Mouse (Mus musculus): ENCODE data around the gene Nle1. TPM values are rescaled to one million over a fixed set of nuclear protein-coding genes. Genes with fewer than 3 reads are reported as not detected.
A peak's percentile ranks its signal among the peaks of the same experiment; 100 is the strongest.

The Nle1 gene
- polyA plus RNA-seq, 1 experiment from 2014 or later, result 28.5 TPM

GRCm38 (mm10) chr11:82865957-82866356 lies 42.3 kb downstream of the Nle1 start:
- Histone ChIP-seq H3K9me3 (replicated peaks; ENCODE audit: control insufficient read depth, low read length) (no peaks in the 10 kb centered on the region), H3K4me2 (ENCODE audit: low read depth, low read length) (no peak overlapping the region), H3K9ac (ENCODE audit: low read length) (no peak overlapping the region), H3K27me3 (ENCODE audit: control insufficient read depth, insufficient read depth, low read length) (no peaks in the 10 kb centered on the region), H3K4me3 (replicated peaks; ENCODE audit: low read length) (no peak overlapping the region), H3K36me3 (ENCODE audit: control insufficient read depth, insufficient read depth, low read length) (no peaks in the 10 kb centered on the region), H3K27ac (ENCODE audit: low read length) (no peak overlapping the region), H3K4me1 (ENCODE audit: control insufficient read depth, insufficient read depth, low read length) (peaks cover 16% of the 10 kb centered on the region; the same call in 1 of the 2 replicates)
- ATAC-seq (ENCODE audit: insufficient read depth, low FRiP score), result no peak
- WGBS, result 83% methylated on average over 10 of the region's 10 CpGs

- Histone ChIP-seq H3K27ac (ENCODE audit: low read length) (peak overlapping the region; percentile 72), H3K4me3 (replicated peaks; ENCODE audit: low read length) (no peak overlapping the region), H3K4me2 (ENCODE audit: low read depth, low read length) (no peak overlapping the region), H3K27me3 (ENCODE audit: control insufficient read depth, insufficient read depth, low read length) (no peaks in the 10 kb centered on the region), H3K36me3 (ENCODE audit: control insufficient read depth, insufficient read depth, low read length) (no peaks in the 10 kb centered on the region), H3K4me1 (ENCODE audit: control insufficient read depth, insufficient read depth, low read length) (peaks cover 19% of the 10 kb centered on the region; the same call in 1 of the 2 replicates), H3K9ac (ENCODE audit: low read length) (no peak overlapping the region), H3K9me3 (replicated peaks; ENCODE audit: control insufficient read depth, low read length) (no peaks in the 10 kb centered on the region)
- ATAC-seq (ENCODE audit: insufficient read depth, low FRiP score), result peak; percentile 77
- 37% methylated on average over 4 of the region's 4 CpGs for WGBS
Observed at GRCm38 (mm10) chr11:82863488-82863931, 44.7 kb downstream of the Nle1 start.

- H3K4me2 ChIP-seq (ENCODE audit: low read depth, low read length), result no peak overlapping the region
- H3K4me3 ChIP-seq (replicated peaks; ENCODE audit: low read length), result no peak overlapping the region
- H3K4me1 ChIP-seq (ENCODE audit: control insufficient read depth, insufficient read depth, low read length), result peaks cover 19% of the 10 kb centered on the region; the same call in 1 of the 2 replicates
- H3K9ac ChIP-seq (ENCODE audit: low read length), result no peak overlapping the region
- no peak overlapping the region for H3K27ac ChIP-seq (ENCODE audit: low read length)
- H3K9me3 ChIP-seq (replicated peaks; ENCODE audit: control insufficient read depth, low read length), result no peaks in the 10 kb centered on the region
- WGBS, result 76% methylated on average over 2 of the region's 2 CpGs
- H3K36me3 ChIP-seq (ENCODE audit: control insufficient read depth, insufficient read depth, low read length), result no peaks in the 10 kb centered on the region
- no peaks in the 10 kb centered on the region for H3K27me3 ChIP-seq (ENCODE audit: control insufficient read depth, insufficient read depth, low read length)
- no peak for ATAC-seq (ENCODE audit: insufficient read depth, low FRiP score)
Observed at GRCm38 (mm10) chr11:82863059-82863458, 45.2 kb downstream of the Nle1 start.

- Histone ChIP-seq H3K4me2 (ENCODE audit: low read depth, low read length) (no peak overlapping the region), H3K27me3 (ENCODE audit: control insufficient read depth, insufficient read depth, low read length) (no peaks in the 10 kb centered on the region), H3K9ac (ENCODE audit: low read length) (no peak overlapping the region), H3K9me3 (replicated peaks; ENCODE audit: control insufficient read depth, low read length) (no peaks in the 10 kb centered on the region), H3K4me1 (ENCODE audit: control insufficient read depth, insufficient read depth, low read length) (peaks cover 19% of the 10 kb centered on the region; the same call in 1 of the 2 replicates), H3K27ac (ENCODE audit: low read length) (no peak overlapping the region), H3K4me3 (replicated peaks; ENCODE audit: low read length) (no peak overlapping the region), H3K36me3 (ENCODE audit: control insufficient read depth, insufficient read depth, low read length) (no peaks in the 10 kb centered on the region)
- 83% methylated on average over 9 of the region's 9 CpGs for WGBS
- ATAC-seq (ENCODE audit: insufficient read depth, low FRiP score), result no peak
Observed at GRCm38 (mm10) chr11:82862638-82863037, 45.6 kb downstream of the Nle1 start.

GRCm38 (mm10) chr11:82861558-82861957 lies 46.7 kb downstream of the Nle1 start:
- Histone ChIP-seq H3K4me3 (replicated peaks; ENCODE audit: low read length) (no peak overlapping the region), H3K4me2 (ENCODE audit: low read depth, low read length) (peak overlapping the region; percentile 15; the same call in 1 of the 2 replicates), H3K27ac (ENCODE audit: low read length) (peak overlapping the region; percentile 70), H3K27me3 (ENCODE audit: control insufficient read depth, insufficient read depth, low read length) (no peaks in the 10 kb centered on the region), H3K36me3 (ENCODE audit: control insufficient read depth, insufficient read depth, low read length) (no peaks in the 10 kb centered on the region), H3K9me3 (replicated peaks; ENCODE audit: control insufficient read depth, low read length) (no peaks in the 10 kb centered on the region), H3K4me1 (ENCODE audit: control insufficient read depth, insufficient read depth, low read length) (peaks cover 19% of the 10 kb centered on the region), H3K9ac (ENCODE audit: low read length) (no peak overlapping the region)
- 60% methylated on average over 8 of the region's 8 CpGs for WGBS
- ATAC-seq (ENCODE audit: insufficient read depth, low FRiP score), result peak; percentile 87; the same call in 1 of the 2 replicates

- Histone ChIP-seq H3K4me2 (ENCODE audit: low read depth, low read length) (peak overlapping the region; percentile 15; the same call in 1 of the 2 replicates), H3K27me3 (ENCODE audit: control insufficient read depth, insufficient read depth, low read length) (no peaks in the 10 kb centered on the region), H3K4me3 (replicated peaks; ENCODE audit: low read length) (no peak overlapping the region), H3K27ac (ENCODE audit: low read length) (peak overlapping the region; percentile 70; the same call in 1 of the 2 replicates), H3K4me1 (ENCODE audit: control insufficient read depth, insufficient read depth, low read length) (peaks cover 19% of the 10 kb centered on the region), H3K9ac (ENCODE audit: low read length) (no peak overlapping the region), H3K9me3 (replicated peaks; ENCODE audit: control insufficient read depth, low read length) (no peaks in the 10 kb centered on the region), H3K36me3 (ENCODE audit: control insufficient read depth, insufficient read depth, low read length) (no peaks in the 10 kb centered on the region)
- no peak for ATAC-seq (ENCODE audit: insufficient read depth, low FRiP score)
- WGBS, result 76% methylated on average over 6 of the region's 6 CpGs
Observed at GRCm38 (mm10) chr11:82860759-82861158, 47.5 kb downstream of the Nle1 start.

- Histone ChIP-seq H3K27me3 (ENCODE audit: control insufficient read depth, insufficient read depth, low read length) (no peaks in the 10 kb centered on the region), H3K4me1 (ENCODE audit: control insufficient read depth, insufficient read depth, low read length) (peaks cover 19% of the 10 kb centered on the region), H3K9ac (ENCODE audit: low read length) (no peak overlapping the region), H3K36me3 (ENCODE audit: control insufficient read depth, insufficient read depth, low read length) (no peaks in the 10 kb centered on the region), H3K4me3 (replicated peaks; ENCODE audit: low read length) (no peak overlapping the region), H3K9me3 (replicated peaks; ENCODE audit: control insufficient read depth, low read length) (no peaks in the 10 kb centered on the region), H3K4me2 (ENCODE audit: low read depth, low read length) (no peak overlapping the region), H3K27ac (ENCODE audit: low read length) (no peak overlapping the region)
- ATAC-seq (ENCODE audit: insufficient read depth, low FRiP score), result no peak
- 68% methylated on average over 13 of the region's 13 CpGs for WGBS
Observed at GRCm38 (mm10) chr11:82857307-82857848, 50.8 kb downstream of the Nle1 start.

- H3K27ac ChIP-seq (ENCODE audit: low read length), result peak overlapping the region; percentile 66; the same call in 1 of the 2 replicates
- no peaks in the 10 kb centered on the region for H3K36me3 ChIP-seq (ENCODE audit: control insufficient read depth, insufficient read depth, low read length)
- ATAC-seq (ENCODE audit: insufficient read depth, low FRiP score), result peak; percentile 30; the same call in 1 of the 2 replicates
- no peaks in the 10 kb centered on the region for H3K27me3 ChIP-seq (ENCODE audit: control insufficient read depth, insufficient read depth, low read length)
- H3K4me1 ChIP-seq (ENCODE audit: control insufficient read depth, insufficient read depth, low read length), result peaks cover 9% of the 10 kb centered on the region
- H3K9me3 ChIP-seq (replicated peaks; ENCODE audit: control insufficient read depth, low read length), result no peaks in the 10 kb centered on the region
- WGBS, result 58% methylated on average over 10 of the region's 10 CpGs
- H3K9ac ChIP-seq (ENCODE audit: low read length), result no peak overlapping the region
- H3K4me2 ChIP-seq (ENCODE audit: low read depth, low read length), result no peak overlapping the region
- H3K4me3 ChIP-seq (replicated peaks; ENCODE audit: low read length), result no peak overlapping the region
Observed at GRCm38 (mm10) chr11:82856032-82856431, 52.2 kb downstream of the Nle1 start.

- Histone ChIP-seq H3K4me3 (replicated peaks; ENCODE audit: low read length) (no peak overlapping the region), H3K4me1 (ENCODE audit: control insufficient read depth, insufficient read depth, low read length) (peaks cover 9% of the 10 kb centered on the region), H3K9me3 (replicated peaks; ENCODE audit: control insufficient read depth, low read length) (no peaks in the 10 kb centered on the region), H3K4me2 (ENCODE audit: low read depth, low read length) (no peak overlapping the region), H3K36me3 (ENCODE audit: control insufficient read depth, insufficient read depth, low read length) (no peaks in the 10 kb centered on the region), H3K27ac (ENCODE audit: low read length) (peak overlapping the region; percentile 70), H3K27me3 (ENCODE audit: control insufficient read depth, insufficient read depth, low read length) (no peaks in the 10 kb centered on the region), H3K9ac (ENCODE audit: low read length) (no peak overlapping the region)
- 58% methylated on average over 9 of the region's 9 CpGs for WGBS
- ATAC-seq (ENCODE audit: insufficient read depth, low FRiP score), result peak; percentile 87
Observed at GRCm38 (mm10) chr11:82855327-82855973, 52.8 kb downstream of the Nle1 start.
